Mouse (Mus musculus): ENCODE measurements around the gene Mylk. TPM values are rescaled to one million over a fixed set of nuclear protein-coding genes. Genes with fewer than 3 reads are reported as not detected.

The Mylk gene
- total and polyA plus RNA-seq, 3 experiments: 0.04 to 0.10 TPM; not detected in 1

DNA sequence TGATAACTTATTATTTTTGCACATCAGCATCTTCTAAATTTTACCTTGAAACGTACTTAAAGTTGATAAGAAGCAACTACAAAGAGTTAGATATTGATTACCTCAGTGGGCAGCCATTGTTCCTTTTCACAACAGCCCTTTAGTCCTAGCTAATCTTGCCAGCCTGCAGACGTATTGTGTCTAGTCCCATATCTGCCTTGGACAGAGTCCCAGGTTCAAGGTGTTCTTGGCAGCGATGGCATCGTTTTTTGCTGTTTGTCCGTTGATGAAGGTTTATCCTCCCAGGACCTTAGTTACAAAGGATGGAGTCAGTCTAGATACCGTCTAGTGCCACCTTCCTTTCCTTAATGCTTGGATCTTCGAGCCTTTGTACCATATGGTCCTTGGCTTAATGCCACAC is 69.6 kb downstream of the Mylk start:
- H3K9ac ChIP-seq (ENCODE audit: insufficient read depth, low read depth): no peak overlapping the region
- DNase-seq (ENCODE audit: extremely low read depth): no peak
- H3K4me3 ChIP-seq (replicated peaks in 1 of 3; ENCODE audit: low read depth in 2 of 3, low read length in 2 of 3, poor library complexity in 1 of 3): no peak overlapping the region
- dilution Hi-C loops (cut with MboI; ENCODE audit: extremely low pct_ligation_motif_present, extremely low pct_unique_long_range_greater_than_20kb, low sequenced_read_pairs) (no loop called here), in situ Hi-C loops (cut with MboI; ENCODE audit: low pct_ligation_motif_present, low pct_unique_long_range_greater_than_20kb, low sequenced_read_pairs) (no loop called here)
- no peak overlapping the region for H3K27ac ChIP-seq (ENCODE audit: insufficient read depth, low read depth)
- TF ChIP-seq HCFC1 (IDR thresholded peaks at IDR 0.05; ENCODE audit: low read depth, low read length) (no peak), RAD21 (IDR thresholded peaks at IDR 0.05; ENCODE audit: low read depth, low read length) (no peak), JUND (conservative IDR thresholded peaks at IDR 0.05; ENCODE audit: low read depth, low read length) (no peak)
- H3K27me3 ChIP-seq (replicated peaks): peaks cover 70% of the 10 kb centered on the region
- peaks cover 0 to 4% of the 10 kb centered on the region in 2 experiments; a peak in 2 of 4 replicates for H3K4me1 ChIP-seq (ENCODE audit: control insufficient read depth in 1 of 2, insufficient read depth in 2 of 2)
- peaks cover 5% of the 10 kb centered on the region for H3K9me3 ChIP-seq (replicated peaks; ENCODE audit: low read length)
- H3K79me2 ChIP-seq (replicated peaks; ENCODE audit: control insufficient read depth, extremely low read depth, insufficient read depth, poor library complexity, severe bottlenecking): no peaks in the 10 kb centered on the region
- no peak overlapping the region for H3K4me2 ChIP-seq (ENCODE audit: insufficient read depth, low read depth, poor library complexity, severe bottlenecking)
- H3K36me3 ChIP-seq (replicated peaks in 1 of 2; ENCODE audit: control insufficient read depth in 1 of 2, insufficient read depth in 1 of 2, low read length in 1 of 2): no peaks in the 10 kb centered on the region

DNA sequence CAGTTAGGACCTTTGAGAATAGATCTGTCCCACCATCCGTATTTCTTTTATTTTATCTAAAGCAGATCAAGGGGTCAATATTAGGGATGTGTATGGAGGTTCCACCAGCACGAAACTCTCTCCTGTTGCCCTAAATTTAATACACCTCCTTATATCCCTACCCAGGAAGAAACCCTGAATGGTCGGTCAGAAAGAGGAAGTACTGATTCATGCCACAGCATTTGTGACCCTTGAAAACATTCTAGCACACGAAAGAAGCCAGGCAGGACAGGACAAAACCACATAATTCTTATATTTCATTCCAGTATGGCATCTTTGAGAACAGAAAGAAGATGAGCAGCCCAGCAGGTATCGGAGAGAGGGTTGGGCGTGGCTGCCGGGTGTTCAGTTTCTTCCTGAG is 71.5 kb downstream of the Mylk start:
- Histone ChIP-seq H3K9ac (ENCODE audit: insufficient read depth, low read depth) (no peak overlapping the region), H3K9me3 (replicated peaks; ENCODE audit: low read length) (no peaks in the 10 kb centered on the region), H3K36me3 (replicated peaks in 1 of 2; ENCODE audit: control insufficient read depth in 1 of 2, insufficient read depth in 1 of 2, low read length in 1 of 2) (no peaks in the 10 kb centered on the region), H3K4me2 (ENCODE audit: insufficient read depth, low read depth, poor library complexity, severe bottlenecking) (peak overlapping the region; percentile 48; the same call in 1 of the 2 replicates), H3K27me3 (replicated peaks) (peaks cover 68% of the 10 kb centered on the region), H3K4me3 (replicated peaks in 1 of 3; ENCODE audit: low read depth in 2 of 3, low read length in 2 of 3, poor library complexity in 1 of 3) (no peak overlapping the region), H3K4me1 (ENCODE audit: control insufficient read depth in 1 of 2, insufficient read depth in 2 of 2) (peaks cover 0 to 10% of the 10 kb centered on the region in 2 experiments; a peak in 2 of 4 replicates), H3K27ac (ENCODE audit: insufficient read depth, low read depth) (no peak overlapping the region), H3K79me2 (replicated peaks; ENCODE audit: control insufficient read depth, extremely low read depth, insufficient read depth, poor library complexity, severe bottlenecking) (no peaks in the 10 kb centered on the region)
- in situ Hi-C loops (cut with MboI; ENCODE audit: low pct_ligation_motif_present, low pct_unique_long_range_greater_than_20kb, low sequenced_read_pairs): no loop called here
- dilution Hi-C loops (cut with MboI; ENCODE audit: extremely low pct_ligation_motif_present, extremely low pct_unique_long_range_greater_than_20kb, low sequenced_read_pairs): no loop called here
- no peak for TF ChIP-seq IRF4 (IDR thresholded peaks at IDR 0.05; ENCODE audit: low read depth, low read length)
- TF ChIP-seq MAFK (IDR thresholded peaks at IDR 0.05; ENCODE audit: insufficient replicate concordance, low read length): no peak
- TF ChIP-seq CHD1 (IDR thresholded peaks at IDR 0.05; ENCODE audit: low read depth, low read length): no peak
- TF ChIP-seq USF1 (IDR thresholded peaks at IDR 0.05; ENCODE audit: low read depth, low read length): no peak
- TF ChIP-seq NRF1 (IDR thresholded peaks at IDR 0.05; ENCODE audit: low read depth, low read length): no peak
- DNase-seq (ENCODE audit: extremely low read depth): no peak

GRCm38 (mm10) chr16:34825111-34825744 is 80.2 kb downstream of the Mylk start:
- Histone ChIP-seq H3K27ac (ENCODE audit: insufficient read depth, low read depth) (no peak overlapping the region), H3K9me3 (replicated peaks; ENCODE audit: low read length) (no peaks in the 10 kb centered on the region), H3K4me1 (ENCODE audit: control insufficient read depth in 1 of 2, insufficient read depth in 2 of 2) (peaks cover 0 to under 1% of the 10 kb centered on the region in 2 experiments; a peak in 1 of 4 replicates), H3K79me2 (replicated peaks; ENCODE audit: control insufficient read depth, extremely low read depth, insufficient read depth, poor library complexity, severe bottlenecking) (no peaks in the 10 kb centered on the region), H3K9ac (ENCODE audit: insufficient read depth, low read depth) (no peak overlapping the region), H3K36me3 (replicated peaks in 1 of 2; ENCODE audit: control insufficient read depth in 1 of 2, insufficient read depth in 1 of 2, low read length in 1 of 2) (no peaks in the 10 kb centered on the region), H3K4me2 (ENCODE audit: insufficient read depth, low read depth, poor library complexity, severe bottlenecking) (no peak overlapping the region), H3K4me3 (replicated peaks in 1 of 3; ENCODE audit: low read depth in 2 of 3, low read length in 2 of 3, poor library complexity in 1 of 3) (no peak overlapping the region), H3K27me3 (replicated peaks) (peaks cover 73% of the 10 kb centered on the region)
- no peak for DNase-seq (ENCODE audit: extremely low read depth)
- in situ Hi-C loops (cut with MboI; ENCODE audit: low pct_ligation_motif_present, low pct_unique_long_range_greater_than_20kb, low sequenced_read_pairs) (no loop called here), dilution Hi-C loops (cut with MboI; ENCODE audit: extremely low pct_ligation_motif_present, extremely low pct_unique_long_range_greater_than_20kb, low sequenced_read_pairs) (no loop called here)
- no peak for TF ChIP-seq MAZ (IDR thresholded peaks at IDR 0.05; ENCODE audit: low read depth, low read length)
- no peak for TF ChIP-seq NELFE (IDR thresholded peaks at IDR 0.05; ENCODE audit: low read depth, low read length)
- TF ChIP-seq ZC3H11A (IDR thresholded peaks at IDR 0.05; ENCODE audit: low read depth, low read length): no peak
- no peak for TF ChIP-seq ZMIZ1 (IDR thresholded peaks at IDR 0.05; ENCODE audit: low read depth, low read length)
- TF ChIP-seq ZNF384 (IDR thresholded peaks at IDR 0.05; ENCODE audit: low read depth, low read length): no peak
- TF ChIP-seq BHLHE40 (IDR thresholded peaks at IDR 0.05; ENCODE audit: low read depth, low read length): no peak
- no peak for TF ChIP-seq GABPA (IDR thresholded peaks at IDR 0.05; ENCODE audit: insufficient replicate concordance, low read depth, low read length)
- no peak for TF ChIP-seq TBP (conservative IDR thresholded peaks at IDR 0.05; ENCODE audit: low read depth, low read length)
- TF ChIP-seq MXI1 (IDR thresholded peaks at IDR 0.05; ENCODE audit: low read depth, low read length): no peak
- no peak for TF ChIP-seq ETS1 (conservative IDR thresholded peaks at IDR 0.05; ENCODE audit: low read depth, low read length)
- TF ChIP-seq ZKSCAN1 (IDR thresholded peaks at IDR 0.05; ENCODE audit: borderline replicate concordance, low read depth, low read length): no peak
- TF ChIP-seq KAT2A (IDR thresholded peaks at IDR 0.05; ENCODE audit: insufficient replicate concordance, low read length): no peak
- no peak for TF ChIP-seq POLR2A (IDR thresholded peaks at IDR 0.05; ENCODE audit: low read depth, low read length)

All from CH12.LX (cell line).